Mouse (Mus musculus): Measurements from ENCODE around the gene Tmem59l.

DNA sequence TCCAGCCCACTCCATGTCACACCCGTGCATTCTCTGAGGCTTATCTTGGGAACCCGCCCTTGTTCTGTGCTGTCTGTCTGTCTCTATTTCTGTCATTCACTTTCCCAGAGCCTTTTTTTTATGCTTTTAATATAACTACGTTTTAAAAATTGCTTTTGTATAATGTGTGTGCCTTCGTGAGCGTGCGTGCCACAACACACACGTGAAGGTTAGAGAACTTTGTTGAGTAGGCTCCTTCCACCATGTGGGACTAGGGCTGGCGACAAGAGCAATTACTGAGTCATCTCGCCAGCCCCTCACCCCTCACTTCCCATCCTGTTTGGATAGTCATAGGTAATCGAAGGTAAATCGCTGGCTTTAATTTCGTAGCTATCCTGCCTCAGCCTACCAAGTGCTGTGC is 15.4 kb upstream of the Tmem59l start:
- TF ChIP-seq POLR2A (IDR thresholded peaks at IDR 0.05; ENCODE audit: extremely low read depth, insufficient read depth, low read length) = no peak
- TF ChIP-seq CTCF (IDR thresholded peaks at IDR 0.05; ENCODE audit: low read depth, low read length) = no peak

All from liver, adult 2 months (tissue).